Mouse (Mus musculus) heart, adult 2 months (tissue): ENCODE measurements around the gene H2al1j. TPM values are rescaled to one million over a fixed set of nuclear protein-coding genes. Genes with fewer than 3 reads are reported as not detected.

Source experiments
- DNase-seq, 2 experiments: peaks; one replicate each; pipeline ENCODE4 v3.0.0; 2021
- H3K27ac ChIP-seq: fragments of 200-600 bp; 2 replicates; pipeline ENCODE4 v1.8.1; 2022
- H3K27me3 ChIP-seq: fragments of 200-500 bp; 2 replicates; pipeline ENCODE4 v1.6.1; 2012; ENCODE audit warnings: mild to moderate bottlenecking, low read length, inconsistent platforms, mixed read lengths; ENCODE audit not compliant: control insufficient read depth, insufficient read depth
- H3K36me3 ChIP-seq: fragments of 200-500 bp; 2 replicates; pipeline ENCODE4 v1.6.1; 2012; ENCODE audit warnings: low read length, inconsistent platforms; ENCODE audit not compliant: control insufficient read depth, insufficient read depth
- H3K4me1 ChIP-seq: fragments of 200-500 bp; 2 replicates; pipeline ENCODE4 v1.6.1; 2011; ENCODE audit warnings: low read length; ENCODE audit not compliant: control insufficient read depth, insufficient read depth
- H3K4me3 ChIP-seq: fragments of 200-600 bp; 2 replicates; pipeline ENCODE4 v1.8.1; 2022
- H3K79me2 ChIP-seq: fragments of 200-500 bp; replicated peaks from 2 replicates; pipeline ENCODE4 v1.6.1; 2012; ENCODE audit warnings: mild to moderate bottlenecking, inconsistent platforms, low read length, moderate library complexity, mixed read lengths; ENCODE audit not compliant: control insufficient read depth, insufficient read depth
- H3K9ac ChIP-seq: fragments of 200-500 bp; 2 replicates; pipeline ENCODE4 v1.6.1; 2012; ENCODE audit warnings: low read depth, mild to moderate bottlenecking, control low read depth, inconsistent platforms, low read length, mixed read lengths
- CTCF ChIP-seq: fragments of 200-600 bp; IDR thresholded peaks from 2 replicates; pipeline ENCODE4 v1.8.1; 2022; ENCODE audit warnings: antibody characterized with exemption, mild to moderate bottlenecking, moderate library complexity
- EP300 ChIP-seq: fragments of 200-500 bp; IDR thresholded peaks from 2 replicates; pipeline ENCODE4 v1.6.1; 2011; ENCODE audit warnings: low read depth, low read length, control low read depth; ENCODE audit not compliant: insufficient read depth
- POLR2A ChIP-seq: fragments of 200-500 bp; IDR thresholded peaks from 2 replicates; pipeline ENCODE4 v1.6.1; 2011; ENCODE audit warnings: mild to moderate bottlenecking, low read depth, low read length, control low read depth; ENCODE audit not compliant: insufficient read depth
- WGBS: fragments of 180-500 bp; shearing (Covaris S2); methylation state at CpG from one replicate; pipeline ENCODE4 v1.1.7; 2018; 5-methylcytosine and 5-hydroxymethylcytosine counted together
- intact Hi-C: fragments of 180-260 bp; cut with DNase I; formaldehyde crosslinking; loops from one replicate; pipeline ENCODE4 v1.15.1; 2025
- polyA plus RNA-seq: library from polyadenylated mRNA; depleted of rRNA; stranded (reverse); fragments of >200 nt; gene quantifications from 2 replicates; pipeline ENCODE4 v1.2.3, GENCODE M21; 2012; rRNA removed
- total RNA-seq, 2 experiments: library from RNA; stranded (reverse); gene quantifications; 2 replicates each; pipeline ENCODE4 v1.2.3; 2021

Gene H2al1j
- total and polyA plus RNA-seq, 3 experiments = not detected

GRCm38 (mm10) chrX:11361261-11361660 lies 33.6 kb downstream of the H2al1j start:
- Histone ChIP-seq H3K4me1 (no peaks in the 10 kb centered on the region), H3K4me3 (no peak overlapping the region), H3K9ac (no peak overlapping the region), H3K27me3 (no peaks in the 10 kb centered on the region), H3K79me2 (no peaks in the 10 kb centered on the region), H3K27ac (no peak overlapping the region), H3K36me3 (no peaks in the 10 kb centered on the region)
- no peak for DNase-seq
- TF ChIP-seq POLR2A (no peak), EP300 (no peak), CTCF (no peak)
- 83% methylated on average over 2 of the region's 2 CpGs for WGBS
- intact Hi-C loops = no loop called here

GRCm38 (mm10) chrX:11363890-11364289 lies 36.3 kb downstream of the H2al1j start:
- TF ChIP-seq POLR2A (no peak), CTCF (no peak), EP300 (no peak)
- WGBS = 67% methylated on average over 6 of the region's 6 CpGs

GRCm38 (mm10) chrX:11365151-11365550 lies 37.5 kb downstream of the H2al1j start:
- H3K4me1 ChIP-seq = no peaks in the 10 kb centered on the region
- intact Hi-C loops = no loop called here
- 77% methylated on average over 12 of the region's 12 CpGs for WGBS

More at GRCm38 (mm10) chrX:11363890-11364289, 36.3 kb downstream of the H2al1j start:
- DNase-seq = no peak
- Histone ChIP-seq H3K4me3 (no peak overlapping the region), H3K27ac (no peak overlapping the region), H3K9ac (no peak overlapping the region), H3K79me2 (no peaks in the 10 kb centered on the region), H3K27me3 (no peaks in the 10 kb centered on the region), H3K4me1 (no peaks in the 10 kb centered on the region), H3K36me3 (no peaks in the 10 kb centered on the region)
- intact Hi-C loops = no loop called here

More at GRCm38 (mm10) chrX:11365151-11365550, 37.5 kb downstream of the H2al1j start:
- Histone ChIP-seq H3K79me2 (no peaks in the 10 kb centered on the region), H3K9ac (no peak overlapping the region), H3K27me3 (no peaks in the 10 kb centered on the region), H3K4me3 (no peak overlapping the region), H3K36me3 (no peaks in the 10 kb centered on the region), H3K27ac (no peak overlapping the region)
- TF ChIP-seq CTCF (no peak), POLR2A (no peak), EP300 (no peak)
- no peak for DNase-seq

Other genes starting within 250 kb of the H2al1j start
- gene H2al1a, start 28.6 kb upstream of the H2al1j start, total RNA-seq = not detected
- gene H2al1a, start 28.6 kb upstream of the H2al1j start, polyA plus RNA-seq = not detected in 2 replicates
- gene H2al1b, start 25.4 kb upstream of the H2al1j start, total RNA-seq = not detected
- gene H2al1b, start 25.4 kb upstream of the H2al1j start, polyA plus RNA-seq = not detected in 2 replicates
- gene H2al1c, start 22.2 kb upstream of the H2al1j start, total RNA-seq = not detected
- gene H2al1c, start 22.2 kb upstream of the H2al1j start, polyA plus RNA-seq = not detected in 2 replicates
- gene H2al1d, start 19.0 kb upstream of the H2al1j start, total RNA-seq = not detected
- gene H2al1d, start 19.0 kb upstream of the H2al1j start, polyA plus RNA-seq = not detected in 2 replicates
- gene H2al1e, start 15.9 kb upstream of the H2al1j start, total RNA-seq = not detected
- not detected in 2 replicates for gene H2al1e, start 15.9 kb upstream of the H2al1j start, polyA plus RNA-seq
- gene H2al1f, start 12.7 kb upstream of the H2al1j start, total RNA-seq = not detected
- not detected in 2 replicates for gene H2al1f, start 12.7 kb upstream of the H2al1j start, polyA plus RNA-seq
- not detected for gene H2al1g, start 9.6 kb upstream of the H2al1j start, total RNA-seq
- not detected in 2 replicates for gene H2al1g, start 9.6 kb upstream of the H2al1j start, polyA plus RNA-seq
- not detected for gene H2al1h, start 6.3 kb upstream of the H2al1j start, total RNA-seq
- gene H2al1h, start 6.3 kb upstream of the H2al1j start, polyA plus RNA-seq = not detected in 2 replicates
- gene H2al1i, start 3.2 kb upstream of the H2al1j start, total RNA-seq = not detected
- not detected in 2 replicates for gene H2al1i, start 3.2 kb upstream of the H2al1j start, polyA plus RNA-seq